Mouse (Mus musculus) erythroblast, embryonic 14.5 days (primary cell): ENCODE measurements around the gene Ccl28. TPM values are rescaled to one million over a fixed set of nuclear protein-coding genes. Genes with fewer than 3 reads are reported as not detected.
"Not testable (repeated sequence)": the region's sequence is repeated elsewhere in the genome, so short reads cannot be mapped to it uniquely, and the experiment has no call there.

Experiments
- H3K27me3 ChIP-seq: 2 replicates; pipeline ENCODE4 v1.6.1; 2012; ENCODE audit warnings: inconsistent platforms; ENCODE audit not compliant: control insufficient read depth
- H3K36me3 ChIP-seq: 2 replicates; pipeline ENCODE4 v1.6.1; 2012; ENCODE audit warnings: mild to moderate bottlenecking, inconsistent platforms; ENCODE audit not compliant: control insufficient read depth
- H3K4me1 ChIP-seq: 2 replicates; pipeline ENCODE4 v1.6.1; 2012; ENCODE audit warnings: inconsistent platforms; ENCODE audit not compliant: control insufficient read depth
- H3K4me3 ChIP-seq: replicated peaks from 2 replicates; pipeline ENCODE3; 2012; ENCODE audit warnings: moderate library complexity, mild to moderate bottlenecking, inconsistent platforms
- H3K9me3 ChIP-seq: 2 replicates; pipeline ENCODE4 v1.6.1; 2012; ENCODE audit warnings: low read length, inconsistent platforms, mixed read lengths; ENCODE audit not compliant: control insufficient read depth
- GATA1 ChIP-seq: IDR thresholded peaks from 2 replicates; pipeline ENCODE4 v1.6.1; 2012; ENCODE audit warnings: low read length, inconsistent platforms, mixed read lengths
- TAL1 ChIP-seq: IDR thresholded peaks from 3 replicates; pipeline ENCODE4 v1.6.1; 2012; ENCODE audit warnings: low read length, inconsistent platforms, mixed read lengths
- polyA plus RNA-seq: library from polyadenylated mRNA; stranded (reverse); fragments of >175 nt; gene quantifications from 2 replicates; pipeline ENCODE4 v1.2.3, GENCODE M21; 2012

The Ccl28 gene
- not detected in 2 replicates for polyA plus RNA-seq

GRCm38 (mm10) chr13:119623634-119624033 lies at the start of gene Ccl28:
TSS of gene Ccl28 (plus strand) at chr13:119623819.
- no peaks in the 10 kb centered on the region for H3K36me3 ChIP-seq
- no peaks in the 10 kb centered on the region for H3K4me1 ChIP-seq
- TF ChIP-seq GATA1 (no peak), TAL1 (no peak)
- no peaks in the 10 kb centered on the region for H3K9me3 ChIP-seq
- no peak within 1 kb of the TSS for H3K4me3 ChIP-seq
- H3K27me3 ChIP-seq = no peaks in the 10 kb centered on the region

GRCm38 (mm10) chr13:119596321-119597211 lies 27.1 kb upstream of the Ccl28 start:
- H3K4me3 ChIP-seq, H3K36me3 ChIP-seq, H3K27me3 ChIP-seq, H3K4me1 ChIP-seq: not testable (repeated sequence)
- H3K9me3 ChIP-seq = peaks cover 20% of the 10 kb centered on the region

- peaks cover 22% of the 10 kb centered on the region for H3K9me3 ChIP-seq
- not testable (repeated sequence) for H3K27me3 ChIP-seq, H3K4me3 ChIP-seq, H3K4me1 ChIP-seq, H3K36me3 ChIP-seq
These were observed 25.2 kb upstream of the Ccl28 start for GRCm38 (mm10) chr13:119598466-119598865.

GRCm38 (mm10) chr13:119599066-119599465 lies 24.6 kb upstream of the Ccl28 start:
- H3K9me3 ChIP-seq = peaks cover 27% of the 10 kb centered on the region
- H3K4me3 ChIP-seq, H3K36me3 ChIP-seq, H3K27me3 ChIP-seq, H3K4me1 ChIP-seq: not testable (repeated sequence)

GRCm38 (mm10) chr13:119599498-119599897 lies 24.1 kb upstream of the Ccl28 start:
- not testable (repeated sequence) for H3K4me1 ChIP-seq, H3K4me3 ChIP-seq, H3K27me3 ChIP-seq, H3K36me3 ChIP-seq
- H3K9me3 ChIP-seq = peaks cover 29% of the 10 kb centered on the region

GRCm38 (mm10) chr13:119600166-119600565 lies 23.5 kb upstream of the Ccl28 start:
- peaks cover 32% of the 10 kb centered on the region for H3K9me3 ChIP-seq
- not testable (repeated sequence) for H3K4me1 ChIP-seq, H3K36me3 ChIP-seq, H3K27me3 ChIP-seq, H3K4me3 ChIP-seq

GRCm38 (mm10) chr13:119602688-119603331 lies 20.8 kb upstream of the Ccl28 start:
- not testable (repeated sequence) for H3K4me3 ChIP-seq, H3K27me3 ChIP-seq
- H3K9me3 ChIP-seq = peaks cover 25% of the 10 kb centered on the region

GRCm38 (mm10) chr13:119603890-119604289 lies 19.7 kb upstream of the Ccl28 start:
- H3K36me3 ChIP-seq, H3K27me3 ChIP-seq, H3K4me3 ChIP-seq, H3K4me1 ChIP-seq: not testable (repeated sequence)
- H3K9me3 ChIP-seq = peaks cover 21% of the 10 kb centered on the region

More at GRCm38 (mm10) chr13:119602688-119603331, 20.8 kb upstream of the Ccl28 start:
- not testable (repeated sequence) for H3K4me1 ChIP-seq, H3K36me3 ChIP-seq

GRCm38 (mm10) chr13:119604322-119604721 lies 19.3 kb upstream of the Ccl28 start:
- H3K27me3 ChIP-seq, H3K4me3 ChIP-seq, H3K4me1 ChIP-seq, H3K36me3 ChIP-seq: not testable (repeated sequence)
- peaks cover 20% of the 10 kb centered on the region for H3K9me3 ChIP-seq

- H3K4me3 ChIP-seq = no peak overlapping the region
- no peak for TF ChIP-seq GATA1
- no peak for TF ChIP-seq TAL1
- H3K36me3 ChIP-seq = no peaks in the 10 kb centered on the region
- H3K9me3 ChIP-seq = no peaks in the 10 kb centered on the region
- no peaks in the 10 kb centered on the region for H3K4me1 ChIP-seq
- no peaks in the 10 kb centered on the region for H3K27me3 ChIP-seq
These were observed 4.8 kb upstream of the Ccl28 start for GRCm38 (mm10) chr13:119618841-119619240.
